Mouse (Mus musculus) neural tube, embryonic 13.5 days (tissue): ENCODE measurements around the gene Cdhr3. TPM values are rescaled to one million over a fixed set of nuclear protein-coding genes. Genes with fewer than 3 reads are reported as not detected.

Experiments
- ATAC-seq: fragments of 200-750 bp; cut with Nextera tagmentation; 2 replicates; pipeline ENCODE4 v1.8.0; 2017; ENCODE audit warnings: low read depth, mild to moderate bottlenecking, moderate TSS enrichment, moderate library complexity
- H3K27ac ChIP-seq: fragments of 300-500 bp; sonication (generic); replicated peaks from 2 replicates; pipeline ENCODE4 v1.5.1; 2015; ENCODE audit warnings: moderate library complexity, mild to moderate bottlenecking, inconsistent platforms
- H3K27me3 ChIP-seq: fragments of 300-500 bp; sonication (generic); 2 replicates; pipeline ENCODE4 v1.6.1; 2015; ENCODE audit warnings: mild to moderate bottlenecking, inconsistent platforms
- H3K36me3 ChIP-seq: fragments of 300-500 bp; sonication (generic); 2 replicates; pipeline ENCODE4 v1.6.1; 2015; ENCODE audit warnings: mild to moderate bottlenecking, inconsistent platforms
- H3K4me1 ChIP-seq: fragments of 300-500 bp; sonication (generic); replicated peaks from 2 replicates; pipeline ENCODE4 v1.6.1; 2015; ENCODE audit warnings: inconsistent platforms
- H3K4me2 ChIP-seq: fragments of 300-500 bp; sonication (generic); 2 replicates; pipeline ENCODE4 v1.6.1; 2015; ENCODE audit warnings: inconsistent platforms, mild to moderate bottlenecking, moderate library complexity
- H3K4me3 ChIP-seq: fragments of 300-500 bp; sonication (generic); 2 replicates; pipeline ENCODE4 v1.5.1; 2015; ENCODE audit warnings: mild to moderate bottlenecking, inconsistent platforms
- H3K9ac ChIP-seq: fragments of 300-500 bp; sonication (generic); 2 replicates; pipeline ENCODE4 v1.6.1; 2015; ENCODE audit warnings: moderate library complexity, mild to moderate bottlenecking, inconsistent platforms
- H3K9me3 ChIP-seq: fragments of 300-500 bp; sonication (generic); 2 replicates; pipeline ENCODE4 v1.6.1; 2016; ENCODE audit warnings: inconsistent platforms
- WGBS: fragments of 180-500 bp; shearing (Covaris S2); methylation state at CpG from one replicate; pipeline ENCODE4 v1.1.7; 2015; 5-methylcytosine and 5-hydroxymethylcytosine counted together
- polyA plus RNA-seq: library from polyadenylated mRNA; unstranded; fragments of >200 nt; fragmentation: Nextera tagmentation; extraction: Ambion mirVana; gene quantifications from 2 replicates; pipeline ENCODE4 v1.2.1, GENCODE M21; 2015

The Cdhr3 gene
- polyA plus RNA-seq, 1 experiment from 2014 or later = 0.33 TPM

GRCm38 (mm10) chr12:33053311-33053710, 39.4 kb downstream of the Cdhr3 start:
- H3K36me3 ChIP-seq = no peaks in the 10 kb centered on the region
- H3K9ac ChIP-seq = no peak overlapping the region
- H3K4me3 ChIP-seq = no peak overlapping the region
- peaks cover 33% of the 10 kb centered on the region for H3K4me1 ChIP-seq
- H3K27ac ChIP-seq = no peak overlapping the region
- no peaks in the 10 kb centered on the region for H3K27me3 ChIP-seq
- H3K4me2 ChIP-seq = no peak overlapping the region
- H3K9me3 ChIP-seq = no peaks in the 10 kb centered on the region
- no peak for ATAC-seq
- WGBS = 43% methylated on average over 9 of the region's 9 CpGs

DNA sequence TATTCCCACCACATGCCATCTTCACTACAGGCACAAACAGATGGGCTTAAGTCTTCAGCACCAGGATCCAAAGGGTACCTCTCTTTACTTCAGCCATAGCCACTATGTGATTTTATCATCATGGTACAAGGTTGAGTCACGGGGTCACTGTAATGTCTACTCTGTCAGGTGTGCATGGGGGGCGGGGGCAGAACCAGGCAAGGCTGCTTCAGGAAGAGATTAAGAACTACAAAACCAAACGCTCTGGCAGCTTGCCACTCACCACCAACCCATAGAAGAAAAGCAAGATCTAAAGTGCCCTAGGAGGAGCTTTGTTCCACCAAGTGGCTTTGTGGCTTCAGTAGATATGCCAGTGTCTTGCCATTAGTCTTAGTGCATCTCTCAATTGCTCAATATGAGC, 44.3 kb downstream of the Cdhr3 start:
- Histone ChIP-seq H3K4me2 (no peak overlapping the region), H3K9ac (no peak overlapping the region), H3K4me1 (peaks cover 36% of the 10 kb centered on the region), H3K36me3 (no peaks in the 10 kb centered on the region), H3K9me3 (no peaks in the 10 kb centered on the region), H3K27ac (no peak overlapping the region), H3K4me3 (no peak overlapping the region), H3K27me3 (no peaks in the 10 kb centered on the region)
- 95% methylated on average over 3 of the region's 3 CpGs for WGBS
- ATAC-seq = no peak

- peaks cover 27% of the 10 kb centered on the region for H3K4me1 ChIP-seq
- H3K36me3 ChIP-seq = no peaks in the 10 kb centered on the region
- no peaks in the 10 kb centered on the region for H3K27me3 ChIP-seq
- WGBS = 88% methylated on average over 7 of the region's 7 CpGs
- ATAC-seq = no peak
- H3K9ac ChIP-seq = no peak overlapping the region
- H3K4me2 ChIP-seq = no peak overlapping the region
- H3K9me3 ChIP-seq = no peaks in the 10 kb centered on the region
- no peak overlapping the region for H3K4me3 ChIP-seq
- peak overlapping the region; percentile 34; the same call in 1 of the 2 replicates for H3K27ac ChIP-seq
Measured at GRCm38 (mm10) chr12:33046434-33046833, 46.2 kb downstream of the Cdhr3 start.

DNA sequence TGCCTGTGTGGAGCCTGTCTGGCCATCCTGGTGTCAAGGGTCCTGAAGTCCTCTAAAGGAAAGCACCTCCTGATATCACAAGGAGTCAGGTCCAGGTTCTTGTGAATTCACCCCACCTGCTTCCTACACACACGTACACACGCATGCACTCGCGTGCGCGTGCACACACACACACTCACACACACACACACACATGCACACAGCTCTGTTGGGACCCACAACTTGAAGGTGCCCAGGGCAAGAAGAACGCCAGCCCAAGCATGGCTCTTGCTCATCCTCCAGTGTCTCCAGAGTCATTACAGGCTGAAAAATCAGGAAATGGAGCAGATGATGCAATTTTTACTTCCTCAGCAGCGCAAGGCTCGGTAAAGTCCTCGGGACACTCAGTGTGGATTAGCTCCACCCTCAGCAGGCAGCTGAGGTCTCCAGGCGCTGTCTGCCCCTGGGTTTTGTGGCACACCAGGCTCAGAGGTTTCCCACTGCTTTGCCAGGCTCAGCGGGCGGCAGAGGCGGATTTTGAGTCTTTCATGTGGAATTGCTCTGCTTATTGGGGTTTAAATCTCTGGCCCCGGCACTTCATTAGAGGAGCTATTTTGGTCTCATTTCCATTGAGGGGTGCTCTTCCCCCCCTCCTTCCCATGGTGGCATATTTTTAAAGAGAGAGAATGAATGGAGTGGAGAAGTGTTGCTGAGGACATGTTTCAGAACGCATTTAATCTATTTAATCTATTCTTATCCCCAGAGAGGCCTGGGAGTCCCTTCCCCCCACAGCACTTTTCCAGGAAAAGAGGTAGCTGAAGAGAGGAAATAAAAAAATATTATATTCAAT, 46.9 kb downstream of the Cdhr3 start:
- no peaks in the 10 kb centered on the region for H3K27me3 ChIP-seq
- WGBS = 39% methylated on average over 16 of the region's 16 CpGs
- H3K4me1 ChIP-seq = peaks cover 27% of the 10 kb centered on the region
- H3K36me3 ChIP-seq = no peaks in the 10 kb centered on the region
- peak overlapping the region; percentile 34 for H3K27ac ChIP-seq
- no peaks in the 10 kb centered on the region for H3K9me3 ChIP-seq
- H3K4me2 ChIP-seq = peak overlapping the region; percentile 17; the same call in 1 of the 2 replicates
- no peak overlapping the region for H3K9ac ChIP-seq
- peak; percentile 49; the same call in 1 of the 2 replicates for ATAC-seq
- H3K4me3 ChIP-seq = no peak overlapping the region

GRCm38 (mm10) chr12:33041476-33041875, 51.2 kb downstream of the Cdhr3 start:
- H3K9ac ChIP-seq = no peak overlapping the region

DNA sequence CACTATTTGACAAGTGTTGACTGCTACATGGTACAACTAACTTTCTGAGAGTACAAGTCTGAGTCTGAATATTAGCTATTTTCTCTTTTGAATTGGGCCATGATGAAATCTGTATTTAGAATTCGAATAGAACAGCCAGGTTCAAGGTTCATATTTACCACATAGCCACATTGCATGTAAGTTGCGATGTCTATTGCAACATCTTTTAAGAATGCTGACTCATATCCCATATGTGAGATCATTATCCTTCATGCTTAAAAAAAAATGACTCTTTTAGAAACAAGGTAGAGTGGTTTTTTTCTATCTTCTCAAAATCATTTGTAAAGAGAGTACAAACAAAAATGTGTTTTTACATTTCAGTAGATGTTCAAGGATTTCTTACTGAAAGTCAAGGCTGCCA, 51.9 kb downstream of the Cdhr3 start:
- no peak overlapping the region for H3K4me2 ChIP-seq
- H3K9ac ChIP-seq = no peak overlapping the region
- no peak overlapping the region for H3K27ac ChIP-seq
- 0 out of 2 replicates have a peak, but pooled peaks cover 8% of the 10 kb centered on the region for H3K27me3 ChIP-seq
- H3K9me3 ChIP-seq = no peaks in the 10 kb centered on the region
- H3K36me3 ChIP-seq = no peaks in the 10 kb centered on the region
- no peak overlapping the region for H3K4me3 ChIP-seq
- ATAC-seq = no peak
- WGBS = 88% methylated on average over 2 of the region's 2 CpGs
- H3K4me1 ChIP-seq = peaks cover 21% of the 10 kb centered on the region

More at GRCm38 (mm10) chr12:33041476-33041875, 51.2 kb downstream of the Cdhr3 start:
- H3K27ac ChIP-seq = no peak overlapping the region
- no peaks in the 10 kb centered on the region for H3K36me3 ChIP-seq
- peaks cover 21% of the 10 kb centered on the region for H3K4me1 ChIP-seq
- no peaks in the 10 kb centered on the region for H3K9me3 ChIP-seq
- no peak for ATAC-seq
- no peak overlapping the region for H3K4me3 ChIP-seq
- 91% methylated on average over 7 of the region's 7 CpGs for WGBS
- H3K4me2 ChIP-seq = no peak overlapping the region
- H3K27me3 ChIP-seq = 0 out of 2 replicates have a peak, but pooled peaks cover 8% of the 10 kb centered on the region

DNA sequence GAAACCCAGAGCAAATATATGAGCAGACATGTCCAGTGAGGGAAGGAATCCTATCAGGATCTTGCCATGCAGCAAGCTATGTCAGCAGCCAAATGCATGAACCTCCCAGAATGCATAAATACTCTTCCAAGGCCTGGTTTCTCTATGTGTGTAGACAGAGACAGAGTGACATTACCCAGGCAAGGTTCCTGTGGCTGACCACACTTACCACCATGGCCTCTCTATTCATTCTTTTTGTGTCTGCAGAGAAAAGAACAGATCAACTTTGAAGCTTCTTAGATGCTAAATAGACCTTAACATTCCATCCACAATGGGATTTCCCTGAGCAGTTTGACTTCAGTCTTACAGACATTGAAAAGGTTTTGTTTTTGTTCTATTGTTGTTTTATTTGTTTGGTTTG, 54.0 kb downstream of the Cdhr3 start:
- H3K9me3 ChIP-seq = no peaks in the 10 kb centered on the region
- peaks cover 27% of the 10 kb centered on the region for H3K4me1 ChIP-seq
- no peak overlapping the region for H3K27ac ChIP-seq
- H3K4me2 ChIP-seq = no peak overlapping the region
- H3K4me3 ChIP-seq = no peak overlapping the region
- H3K27me3 ChIP-seq = 0 out of 2 replicates have a peak, but pooled peaks cover 8% of the 10 kb centered on the region
- no peak for ATAC-seq
- H3K9ac ChIP-seq = no peak overlapping the region
- no peaks in the 10 kb centered on the region for H3K36me3 ChIP-seq

GRCm38 (mm10) chr12:33035719-33036521, 56.8 kb downstream of the Cdhr3 start:
- peak; percentile 90 for ATAC-seq
- Histone ChIP-seq H3K4me1 (peaks cover 39% of the 10 kb centered on the region), H3K9me3 (no peaks in the 10 kb centered on the region), H3K36me3 (no peaks in the 10 kb centered on the region), H3K4me3 (no peak overlapping the region), H3K9ac (no peak overlapping the region), H3K27ac (peak overlapping the region; percentile 81), H3K27me3 (peaks cover 16% of the 10 kb centered on the region; the same call in 1 of the 2 replicates), H3K4me2 (peak overlapping the region; percentile 45)
- WGBS = 17% methylated on average over 21 of the region's 21 CpGs

DNA sequence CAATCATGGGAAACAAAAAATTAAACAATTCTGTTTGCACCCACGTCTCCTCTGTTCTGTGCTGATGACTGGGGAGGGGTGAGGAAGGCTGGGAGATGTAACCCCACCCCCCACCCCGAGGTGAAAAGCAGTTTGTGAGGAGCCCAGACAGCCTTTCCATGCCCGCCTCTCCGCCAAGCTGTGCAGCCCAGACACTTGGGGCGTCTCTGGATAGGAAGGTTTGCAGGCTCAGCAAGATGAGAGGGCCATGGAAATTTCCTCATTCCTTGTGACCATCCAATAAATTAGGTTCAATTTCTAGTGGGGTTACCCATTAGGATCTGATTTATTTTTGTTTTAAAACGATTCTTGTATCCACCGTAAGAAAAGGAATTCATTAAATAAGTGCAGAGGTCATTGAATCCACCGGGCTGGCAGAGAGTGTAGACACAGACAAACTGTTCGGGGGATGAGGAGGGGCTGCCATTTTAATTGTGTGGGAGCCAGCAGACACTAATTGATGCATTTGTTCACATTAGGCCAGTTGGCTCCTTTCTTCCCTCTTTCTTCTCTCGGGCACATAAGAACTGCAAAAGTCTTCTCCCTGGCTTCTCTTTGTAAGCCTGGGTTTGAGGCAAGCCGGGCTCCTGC, 57.5 kb downstream of the Cdhr3 start:
- 8% methylated on average over 11 of the region's 11 CpGs for WGBS
- H3K9me3 ChIP-seq = no peaks in the 10 kb centered on the region
- H3K27me3 ChIP-seq = peaks cover 16% of the 10 kb centered on the region; the same call in 1 of the 2 replicates
- peak overlapping the region; percentile 45 for H3K4me2 ChIP-seq
- no peaks in the 10 kb centered on the region for H3K36me3 ChIP-seq
- no peak overlapping the region for H3K9ac ChIP-seq
- peak; percentile 83 for ATAC-seq
- H3K4me1 ChIP-seq = peaks cover 47% of the 10 kb centered on the region
- no peak overlapping the region for H3K4me3 ChIP-seq
- H3K27ac ChIP-seq = peak overlapping the region; percentile 81

DNA sequence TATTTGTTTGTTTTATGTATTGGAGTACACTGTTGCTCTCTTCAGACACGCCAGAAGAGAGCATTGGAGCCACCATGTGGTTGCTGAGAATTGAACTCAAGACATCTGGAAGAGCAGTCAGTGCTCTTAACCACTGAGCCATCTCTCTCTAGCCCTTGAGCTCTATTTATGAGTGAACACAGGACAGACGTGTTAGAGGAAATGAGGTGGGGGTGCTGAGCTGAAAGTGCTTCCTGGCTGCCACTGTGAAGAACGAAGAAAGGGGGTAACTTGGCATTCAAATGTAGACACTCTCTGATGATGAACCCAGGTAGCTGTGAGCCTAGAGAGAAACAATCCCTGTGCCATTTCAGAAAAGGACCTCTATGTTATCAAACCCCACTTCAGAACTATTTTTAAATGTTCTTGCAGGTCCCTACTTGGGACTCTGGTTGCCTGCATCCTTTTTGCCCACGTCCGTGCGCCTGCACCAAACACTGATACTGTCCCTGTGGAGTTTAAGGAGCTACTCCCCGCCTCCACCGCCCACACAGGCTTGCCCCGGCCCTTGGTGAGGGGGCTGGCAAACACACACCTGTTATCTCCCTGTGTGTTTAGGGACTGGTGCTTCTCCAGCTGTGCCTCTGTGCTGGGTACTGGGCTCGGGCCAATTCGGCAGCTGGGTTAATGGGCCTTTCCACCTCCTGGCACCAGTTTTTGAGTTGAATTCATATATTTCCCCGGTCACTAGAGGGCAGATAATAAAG, 58.2 kb downstream of the Cdhr3 start:
- Histone ChIP-seq H3K27ac (peak overlapping the region; percentile 81), H3K27me3 (peaks cover 16% of the 10 kb centered on the region; the same call in 1 of the 2 replicates), H3K36me3 (no peaks in the 10 kb centered on the region), H3K9ac (peak overlapping the region; percentile 31; the same call in 1 of the 2 replicates), H3K4me3 (no peak overlapping the region), H3K4me2 (0 out of 2 replicates have a peak overlapping the region, but pooled peaks have one; percentile 45), H3K9me3 (no peaks in the 10 kb centered on the region), H3K4me1 (peaks cover 54% of the 10 kb centered on the region)
- WGBS = 32% methylated on average over 12 of the region's 12 CpGs
- ATAC-seq = peak; percentile 54

DNA sequence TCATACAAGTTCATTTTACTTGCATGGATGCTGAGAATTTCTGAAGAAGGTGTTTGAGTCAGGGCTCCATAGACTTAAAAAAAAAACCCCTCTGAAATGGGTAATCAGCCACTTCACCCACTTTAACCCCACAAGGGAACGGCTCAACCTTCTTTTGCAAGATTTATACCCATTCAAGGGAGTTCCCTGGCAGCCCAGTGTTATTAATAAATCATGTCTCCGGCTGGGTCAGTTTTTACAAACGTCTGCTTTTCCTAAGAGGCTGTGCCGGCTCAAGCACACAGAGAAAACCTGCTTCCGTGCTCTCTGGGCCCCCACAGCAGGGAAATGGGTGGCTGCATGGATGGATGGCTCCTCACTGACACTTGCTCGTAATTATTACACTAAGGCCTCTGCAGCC, 59.5 kb downstream of the Cdhr3 start:
- Histone ChIP-seq H3K36me3 (no peaks in the 10 kb centered on the region), H3K4me3 (no peak overlapping the region), H3K4me2 (no peak overlapping the region), H3K9me3 (no peaks in the 10 kb centered on the region), H3K27me3 (peaks cover 21% of the 10 kb centered on the region), H3K9ac (no peak overlapping the region), H3K27ac (no peak overlapping the region), H3K4me1 (peaks cover 64% of the 10 kb centered on the region)
- ATAC-seq = no peak
- WGBS = 10% methylated on average over 6 of the region's 6 CpGs
